Mouse (Mus musculus) liver, embryonic 14.5 days (tissue): ENCODE data around the gene Rab25.

Experiments
- CTCF ChIP-seq: IDR thresholded peaks from 2 replicates; pipeline ENCODE4 v1.5.1; 2016; ENCODE audit warnings: antibody characterized with exemption, low read depth, control low read depth
- EP300 ChIP-seq: IDR thresholded peaks from 2 replicates; pipeline ENCODE4 v1.6.1; 2016; ENCODE audit warnings: antibody characterized with exemption, low read depth

GRCm38 (mm10) chr3:88563442-88563841, 15.3 kb upstream of the Rab25 start:
- TF ChIP-seq CTCF: no peak
- no peak for TF ChIP-seq EP300
